Mouse (Mus musculus): ENCODE measurements around the gene Gja5. TPM values are rescaled to one million over a fixed set of nuclear protein-coding genes. Genes with fewer than 3 reads are reported as not detected.

The Gja5 gene
- polyA plus RNA-seq, 1 experiment from 2014 or later = 12.4 TPM

DNA sequence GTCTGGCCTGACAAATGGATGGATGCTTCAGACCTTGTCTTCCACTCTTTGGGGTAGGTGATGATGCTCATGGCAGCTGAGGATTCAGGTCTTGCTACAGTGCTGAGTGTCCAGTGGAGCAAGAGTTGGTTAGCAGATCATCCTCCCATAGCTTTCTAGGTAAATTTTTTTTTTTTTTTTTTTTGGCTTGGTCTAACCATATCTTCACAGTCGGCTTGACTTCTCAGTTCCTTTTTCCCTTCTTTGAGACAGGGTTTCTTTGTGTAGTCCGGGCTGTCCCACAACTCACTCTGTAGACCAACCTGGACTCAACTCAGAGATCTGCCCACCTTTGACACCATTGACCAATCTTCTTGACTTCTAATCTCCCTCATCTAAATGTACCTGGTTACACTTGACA lies 73.0 kb downstream of the Gja5 start:
- Histone ChIP-seq H3K36me3 (ENCODE audit: insufficient read depth, low read length) (no peaks in the 10 kb centered on the region), H3K27me3 (ENCODE audit: insufficient read depth, low read length) (no peaks in the 10 kb centered on the region), H3K4me3 (replicated peaks; ENCODE audit: low read depth, low read length) (no peak overlapping the region), H3K9ac (ENCODE audit: low read depth, low read length) (no peak overlapping the region), H3K4me2 (ENCODE audit: low read length) (no peak overlapping the region), H3K9me3 (replicated peaks; ENCODE audit: low read length) (no peaks in the 10 kb centered on the region), H3K27ac (no peak overlapping the region), H3K4me1 (replicated peaks; ENCODE audit: insufficient read depth, low read length) (no peaks in the 10 kb centered on the region)
- WGBS = 90% methylated on average over 2 of the region's 2 CpGs
- no peak for TF ChIP-seq CTCF (IDR thresholded peaks at IDR 0.05; ENCODE audit: low read depth)
- ATAC-seq (replicated peaks; ENCODE audit: low FRiP score, low read depth) (no peak), DNase-seq (ENCODE audit: low spot score) (no peak)

- Histone ChIP-seq H3K9ac (ENCODE audit: low read depth, low read length) (no peak overlapping the region), H3K27ac (no peak overlapping the region), H3K9me3 (replicated peaks; ENCODE audit: low read length) (no peaks in the 10 kb centered on the region), H3K4me2 (ENCODE audit: low read length) (no peak overlapping the region), H3K36me3 (ENCODE audit: insufficient read depth, low read length) (no peaks in the 10 kb centered on the region), H3K4me1 (replicated peaks; ENCODE audit: insufficient read depth, low read length) (no peaks in the 10 kb centered on the region), H3K27me3 (ENCODE audit: insufficient read depth, low read length) (no peaks in the 10 kb centered on the region), H3K4me3 (replicated peaks; ENCODE audit: low read depth, low read length) (no peak overlapping the region)
- WGBS = 36% methylated on average over 6 of the region's 6 CpGs
- ATAC-seq (replicated peaks; ENCODE audit: low FRiP score, low read depth) (no peak), DNase-seq (ENCODE audit: low spot score) (no peak)
- TF ChIP-seq CTCF (IDR thresholded peaks at IDR 0.05; ENCODE audit: low read depth) = no peak
These were observed 74.0 kb downstream of the Gja5 start for GRCm38 (mm10) chr3:96978469-96978868.

DNA sequence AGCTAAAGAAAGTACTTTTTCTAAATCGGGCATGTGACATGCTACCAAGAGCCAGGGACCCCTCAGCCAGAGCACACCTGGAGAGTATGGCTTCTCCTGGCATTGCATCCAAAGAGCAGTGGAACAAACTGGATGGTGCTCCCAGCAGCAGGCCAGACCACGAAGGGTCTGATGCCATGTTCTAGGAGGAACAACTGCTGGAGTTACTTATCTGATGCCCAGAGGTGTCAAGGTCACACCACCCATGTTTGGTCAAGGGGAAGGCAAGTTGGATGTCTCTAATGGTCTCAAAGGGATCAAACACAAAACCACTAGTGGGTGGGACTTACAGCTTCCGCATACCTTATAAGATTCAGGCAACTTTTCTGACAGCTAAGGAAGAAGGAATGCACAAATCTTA lies 74.5 kb downstream of the Gja5 start:
- 87% methylated on average over 3 of the region's 3 CpGs for WGBS
- no peak for ATAC-seq (replicated peaks; ENCODE audit: low FRiP score, low read depth)
- no peaks in the 10 kb centered on the region for H3K4me1 ChIP-seq (replicated peaks; ENCODE audit: insufficient read depth, low read length)

GRCm38 (mm10) chr3:96981833-96982232 lies 77.3 kb downstream of the Gja5 start:
- WGBS = 59% methylated on average over 3 of the region's 3 CpGs
- no peaks in the 10 kb centered on the region for H3K27me3 ChIP-seq (ENCODE audit: insufficient read depth, low read length)
- H3K4me1 ChIP-seq (replicated peaks; ENCODE audit: insufficient read depth, low read length) = no peaks in the 10 kb centered on the region
- H3K9me3 ChIP-seq (replicated peaks; ENCODE audit: low read length) = no peaks in the 10 kb centered on the region
- no peak overlapping the region for H3K27ac ChIP-seq
- DNase-seq (ENCODE audit: low spot score) = no peak
- no peak overlapping the region for H3K4me2 ChIP-seq (ENCODE audit: low read length)
- no peak for ATAC-seq (replicated peaks; ENCODE audit: low FRiP score, low read depth)
- no peaks in the 10 kb centered on the region for H3K36me3 ChIP-seq (ENCODE audit: insufficient read depth, low read length)
- no peak for TF ChIP-seq CTCF (IDR thresholded peaks at IDR 0.05; ENCODE audit: low read depth)
- H3K9ac ChIP-seq (ENCODE audit: low read depth, low read length) = no peak overlapping the region
- no peak overlapping the region for H3K4me3 ChIP-seq (replicated peaks; ENCODE audit: low read depth, low read length)

More for the DNA sequence above, 74.5 kb downstream of the Gja5 start:
- H3K27me3 ChIP-seq (ENCODE audit: insufficient read depth, low read length) = no peaks in the 10 kb centered on the region
- H3K9ac ChIP-seq (ENCODE audit: low read depth, low read length) = no peak overlapping the region
- no peak for TF ChIP-seq CTCF (IDR thresholded peaks at IDR 0.05; ENCODE audit: low read depth)
- H3K36me3 ChIP-seq (ENCODE audit: insufficient read depth, low read length) = no peaks in the 10 kb centered on the region
- no peak overlapping the region for H3K4me2 ChIP-seq (ENCODE audit: low read length)
- no peak for DNase-seq (ENCODE audit: low spot score)
- H3K9me3 ChIP-seq (replicated peaks; ENCODE audit: low read length) = no peaks in the 10 kb centered on the region
- H3K4me3 ChIP-seq (replicated peaks; ENCODE audit: low read depth, low read length) = no peak overlapping the region
- no peak overlapping the region for H3K27ac ChIP-seq

- Histone ChIP-seq H3K4me1 (replicated peaks; ENCODE audit: insufficient read depth, low read length) (no peaks in the 10 kb centered on the region), H3K4me2 (ENCODE audit: low read length) (no peak overlapping the region), H3K36me3 (ENCODE audit: insufficient read depth, low read length) (no peaks in the 10 kb centered on the region), H3K4me3 (replicated peaks; ENCODE audit: low read depth, low read length) (no peak overlapping the region), H3K27me3 (ENCODE audit: insufficient read depth, low read length) (no peaks in the 10 kb centered on the region), H3K9me3 (replicated peaks; ENCODE audit: low read length) (no peaks in the 10 kb centered on the region), H3K27ac (no peak overlapping the region), H3K9ac (ENCODE audit: low read depth, low read length) (no peak overlapping the region)
- no peak for DNase-seq (ENCODE audit: low spot score)
- WGBS = 90% methylated on average over 2 of the region's 2 CpGs
- ATAC-seq (replicated peaks; ENCODE audit: low FRiP score, low read depth) = no peak
- no peak for TF ChIP-seq CTCF (IDR thresholded peaks at IDR 0.05; ENCODE audit: low read depth)
These were observed 78.2 kb downstream of the Gja5 start for GRCm38 (mm10) chr3:96982666-96983065.

GRCm38 (mm10) chr3:96992526-96992925 lies 88.0 kb downstream of the Gja5 start:
- Histone ChIP-seq H3K9ac (ENCODE audit: low read depth, low read length) (no peak overlapping the region), H3K27ac (no peak overlapping the region), H3K27me3 (ENCODE audit: insufficient read depth, low read length) (no peaks in the 10 kb centered on the region), H3K4me3 (replicated peaks; ENCODE audit: low read depth, low read length) (no peak overlapping the region), H3K4me2 (ENCODE audit: low read length) (no peak overlapping the region), H3K36me3 (ENCODE audit: insufficient read depth, low read length) (no peaks in the 10 kb centered on the region), H3K9me3 (replicated peaks; ENCODE audit: low read length) (no peaks in the 10 kb centered on the region), H3K4me1 (replicated peaks; ENCODE audit: insufficient read depth, low read length) (no peaks in the 10 kb centered on the region)
- no peak for TF ChIP-seq CTCF (IDR thresholded peaks at IDR 0.05; ENCODE audit: low read depth)
- DNase-seq (ENCODE audit: low spot score) (no peak), ATAC-seq (replicated peaks; ENCODE audit: low FRiP score, low read depth) (no peak)
- WGBS = 44% methylated on average over 3 of the region's 3 CpGs

DNA sequence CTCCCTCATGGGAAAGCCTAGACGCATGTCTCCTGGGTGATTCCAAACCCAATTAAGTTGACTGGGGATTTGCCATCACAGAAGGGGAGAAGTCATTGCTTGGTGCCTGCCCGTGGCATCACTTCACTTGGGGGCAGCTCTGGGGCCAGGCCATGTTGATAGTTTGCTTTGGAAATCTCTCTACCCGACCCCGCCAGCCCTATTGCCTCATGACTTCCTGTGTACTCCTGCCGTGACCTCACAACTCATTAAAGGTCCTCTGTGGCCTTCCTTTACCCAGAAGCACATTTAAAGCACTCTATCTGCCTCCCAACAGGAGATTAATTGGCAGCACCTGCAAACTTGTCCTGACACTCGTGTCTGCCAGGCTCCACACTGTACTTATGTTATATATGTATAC lies 93.3 kb downstream of the Gja5 start:
- no peak for TF ChIP-seq CTCF (IDR thresholded peaks at IDR 0.05; ENCODE audit: low read depth)
- H3K36me3 ChIP-seq (ENCODE audit: insufficient read depth, low read length) = no peaks in the 10 kb centered on the region
- H3K4me1 ChIP-seq (replicated peaks; ENCODE audit: insufficient read depth, low read length) = no peaks in the 10 kb centered on the region; the same call in 1 of the 2 replicates
- ATAC-seq (replicated peaks; ENCODE audit: low FRiP score, low read depth) = no peak
- no peak overlapping the region for H3K27ac ChIP-seq
- H3K4me3 ChIP-seq (replicated peaks; ENCODE audit: low read depth, low read length) = no peak overlapping the region
- H3K4me2 ChIP-seq (ENCODE audit: low read length) = no peak overlapping the region
- H3K9me3 ChIP-seq (replicated peaks; ENCODE audit: low read length) = no peaks in the 10 kb centered on the region
- no peak overlapping the region for H3K9ac ChIP-seq (ENCODE audit: low read depth, low read length)
- 19% methylated on average over 6 of the region's 6 CpGs for WGBS
- DNase-seq (ENCODE audit: low spot score) = no peak
- H3K27me3 ChIP-seq (ENCODE audit: insufficient read depth, low read length) = no peaks in the 10 kb centered on the region
